9 mouse cellular contexts compared by ENCODE assay signal in the genomic region with DNA sequence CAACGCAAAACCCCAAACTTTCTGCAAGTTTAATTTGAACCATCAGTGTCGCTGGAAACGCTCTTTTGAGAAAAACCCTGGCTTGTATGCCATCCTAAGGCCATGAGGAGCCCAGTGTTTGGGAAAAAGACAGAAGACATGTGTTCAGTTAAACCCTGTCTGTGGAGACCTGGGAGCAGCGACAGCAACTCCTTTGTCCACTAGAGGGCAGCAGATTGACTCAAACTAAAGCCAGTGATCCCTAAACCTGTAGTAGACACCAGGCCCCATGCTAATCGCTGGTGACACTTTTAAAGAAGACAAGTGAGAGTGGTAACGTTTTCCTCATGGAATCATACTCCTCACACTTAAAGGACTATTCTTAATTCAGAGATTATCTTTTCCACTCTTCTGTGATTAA.
A peak's percentile ranks its signal among the peaks of the same experiment; 100 is the strongest.
DNase-seq lines count a peak whose midpoint lies in the region; ATAC-seq and TF ChIP-seq lines count a peak whose summit lies in the region.
"Had no signal": no experiment of that assay in that cellular context is flagged by ENCODE, and none has a peak within 500 bp of the region (broad histone marks: within the 10 kb centered on the region; RNA-seq: fewer than 3 reads in every experiment).

No protein-coding gene starts in this region.

- DNase-seq in urinary bladder, postnatal 25 days (ENCODE audit: low spot score) = peak; percentile 30
- no peak for DNase-seq in urinary bladder, adult 2 months (ENCODE audit: low spot score)
- peak; percentile 56 to 64 for DNase-seq in cerebellum, adult 2 months
- DNase-seq in forebrain, postnatal 0 days = peak; percentile 86
- peak; percentile 68 to 70 for DNase-seq in left cerebral cortex, postnatal 25 days (ENCODE audit: low spot score in 2 of 2)
- DNase-seq in midbrain, embryonic 14.5 days = peak; percentile 92
- peak; percentile 40 for DNase-seq in skeletal muscle tissue, adult 2 months (ENCODE audit: low read depth, low spot score)

- H3K4me3 ChIP-seq in cerebellum, adult 2 months (replicated peaks; ENCODE audit: insufficient read depth, low read depth, low read length) = no peak overlapping the region
- no peak overlapping the region for H3K4me3 ChIP-seq in forebrain, postnatal 0 days (ENCODE audit: low read depth, low read length)
- no peak overlapping the region for H3K4me3 ChIP-seq in midbrain, embryonic 14.5 days (replicated peaks; ENCODE audit: low read depth, low read length)
- H3K4me3 ChIP-seq: embryonic facial prominence, embryonic 15.5 days had no signal

- no peaks in the 10 kb centered on the region for H3K9me3 ChIP-seq in forebrain, postnatal 0 days (ENCODE audit: low read length)
- H3K9me3 ChIP-seq in midbrain, embryonic 14.5 days (ENCODE audit: control insufficient read depth, low read length) = no peaks in the 10 kb centered on the region
- H3K9me3 ChIP-seq: embryonic facial prominence, embryonic 15.5 days had no signal

- H3K36me3 ChIP-seq in forebrain, postnatal 0 days (ENCODE audit: insufficient read depth) = no peaks in the 10 kb centered on the region
- no peaks in the 10 kb centered on the region for H3K36me3 ChIP-seq in midbrain, embryonic 14.5 days (ENCODE audit: control insufficient read depth, insufficient read depth, low read length)
- H3K36me3 ChIP-seq: embryonic facial prominence, embryonic 15.5 days had no signal

- H3K27ac ChIP-seq in cerebellum, adult 2 months (ENCODE audit: insufficient read depth, low read length) = no peak overlapping the region
- H3K27ac ChIP-seq in forebrain, postnatal 0 days (ENCODE audit: low read depth, low read length) = no peak overlapping the region
- no peak overlapping the region for H3K27ac ChIP-seq in midbrain, embryonic 14.5 days (replicated peaks; ENCODE audit: low read depth, low read length)
- H3K27ac ChIP-seq: embryonic facial prominence, embryonic 15.5 days had no signal

- H3K4me1 ChIP-seq in cerebellum, adult 2 months (ENCODE audit: control insufficient read depth, insufficient read depth, low read length) = no peaks in the 10 kb centered on the region
- no peaks in the 10 kb centered on the region for H3K4me1 ChIP-seq in forebrain, postnatal 0 days (ENCODE audit: insufficient read depth)
- H3K4me1 ChIP-seq in midbrain, embryonic 14.5 days (ENCODE audit: control insufficient read depth, insufficient read depth, low read length) = no peaks in the 10 kb centered on the region
- H3K4me1 ChIP-seq: embryonic facial prominence, embryonic 15.5 days had no signal

- no peak for TF ChIP-seq POLR2A in cerebellum, adult 2 months (IDR thresholded peaks at IDR 0.05; ENCODE audit: borderline replicate concordance, insufficient read depth, low read length)

- WGBS in cerebellum, adult 2 months = 31% methylated on average over 6 of the region's 6 CpGs
- WGBS in forebrain, postnatal 0 days = 36% methylated on average over 6 of the region's 6 CpGs
- 33% methylated on average over 6 of the region's 6 CpGs for WGBS in midbrain, embryonic 14.5 days

- no peak overlapping the region for H3K4me2 ChIP-seq in forebrain, postnatal 0 days (ENCODE audit: low read depth)
- H3K4me2 ChIP-seq in midbrain, embryonic 14.5 days (ENCODE audit: low read length) = no peak overlapping the region
- H3K4me2 ChIP-seq: embryonic facial prominence, embryonic 15.5 days had no signal

- ATAC-seq in forebrain, postnatal 0 days = peak; percentile 64
- peak; percentile 61 for ATAC-seq in inflammation-experienced regulatory T-cells, adult 6 months
- no peak for ATAC-seq in midbrain, embryonic 14.5 days (ENCODE audit: low FRiP score, low TSS enrichment)

- peak; percentile 82 for TF ChIP-seq CTCF in cerebellum, adult 2 months (IDR thresholded peaks at IDR 0.05; ENCODE audit: borderline replicate concordance, insufficient read depth, low read depth, low read length)
- peak; percentile 84 for TF ChIP-seq CTCF in forebrain, postnatal 0 days (IDR thresholded peaks at IDR 0.05; ENCODE audit: low read depth)

- intact Hi-C loops in left cerebral cortex, postnatal 25 days (cut with DNase I) = loop anchor here (2.0 kb wide), 1 partner anchor 652 kb away; no protein-coding TSS in a partner anchor

- no peaks in the 10 kb centered on the region for H3K27me3 ChIP-seq in cerebellum, adult 2 months (ENCODE audit: control insufficient read depth, insufficient read depth, low read length)
- no peaks in the 10 kb centered on the region for H3K27me3 ChIP-seq in forebrain, postnatal 0 days (ENCODE audit: insufficient read depth, low read length)
- no peaks in the 10 kb centered on the region for H3K27me3 ChIP-seq in midbrain, embryonic 14.5 days (ENCODE audit: control insufficient read depth, insufficient read depth, low read length)
- H3K27me3 ChIP-seq: embryonic facial prominence, embryonic 15.5 days had no signal

- H3K9ac ChIP-seq in forebrain, postnatal 0 days = no peak overlapping the region
- H3K9ac ChIP-seq in midbrain, embryonic 14.5 days (replicated peaks; ENCODE audit: low read length) = no peak overlapping the region
- H3K9ac ChIP-seq: embryonic facial prominence, embryonic 15.5 days had no signal
